ENCODE assay signal across 10 mouse cellular contexts in the genomic region with DNA sequence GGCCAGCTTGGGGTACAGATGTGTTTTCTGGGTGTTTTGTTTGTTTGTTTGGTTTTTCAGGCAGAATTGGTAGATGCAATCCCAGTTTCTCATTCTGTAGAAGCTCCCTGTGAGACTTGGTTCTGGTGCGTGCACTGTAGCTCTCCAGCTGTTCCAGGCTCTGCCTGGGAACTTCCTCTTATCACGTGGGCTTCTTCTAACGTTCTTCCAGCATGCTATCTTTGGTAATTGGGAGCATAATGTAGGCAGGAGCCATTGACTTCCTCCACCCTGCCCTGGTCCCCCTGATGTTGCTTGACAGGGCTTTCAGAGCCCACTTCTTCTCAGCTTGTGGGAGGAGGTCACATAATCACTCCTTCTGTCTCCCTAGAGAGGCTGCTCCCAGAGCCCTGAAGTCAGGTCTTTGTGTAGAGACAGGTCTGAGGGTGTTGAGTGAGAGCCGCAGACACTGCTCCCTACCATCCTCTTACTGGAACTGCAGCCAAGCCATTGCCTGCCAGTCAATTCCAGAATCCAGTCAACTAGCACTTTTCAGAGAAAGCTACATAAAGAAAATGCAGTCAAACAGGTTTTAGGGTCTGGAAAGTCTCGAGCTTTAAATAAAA. TPM values are rescaled to one million over a fixed set of nuclear protein-coding genes. Genes with fewer than 3 reads are reported as not detected.
DNase-seq lines count a peak whose midpoint lies in the region; TF ChIP-seq lines count a peak whose summit lies in the region.
"Had no signal": no experiment of that assay in that cellular context is flagged by ENCODE, and none has a peak within 500 bp of the region (broad histone marks: within the 10 kb centered on the region; RNA-seq: fewer than 3 reads in every experiment).

No protein-coding gene starts in this region.

- TF ChIP-seq CTCF in layer of hippocampus, adult 2 months (conservative IDR thresholded peaks at IDR 0.05) = peak; percentile 66

- no peak for DNase-seq in layer of hippocampus, adult 2 months (ENCODE audit: low spot score in 2 of 2)
- no peak for DNase-seq in layer of hippocampus, postnatal 10 days (ENCODE audit: low spot score in 2 of 2)
- peak; percentile 62 for DNase-seq in brain, adult 2 months (ENCODE audit: low read depth, low spot score)
- peak; percentile 29 for DNase-seq in kidney, adult 11 months
- DNase-seq in mesoderm, embryonic 11.5 days (ENCODE audit: low read depth, low spot score) = peak; percentile 30
- no peak for DNase-seq in thymus, adult 18-20 months
- DNase-seq in left cerebral cortex, postnatal 25 days (ENCODE audit: low spot score in 2 of 2) = no peak
- no peak for DNase-seq in urinary bladder, adult 18-20 months (ENCODE audit: low spot score in 2 of 2)

- peak overlapping the region; percentile 77 for H3K27ac ChIP-seq in layer of hippocampus, adult 2 months
- H3K27ac ChIP-seq: heart, embryonic 15.5 days; neural tube, embryonic 13.5 days had no signal

- intact Hi-C loops in left cerebral cortex, postnatal 25 days (cut with DNase I) = no loop called here

- H3K4me3 ChIP-seq in layer of hippocampus, adult 2 months = no peak overlapping the region
- H3K4me3 ChIP-seq: heart, embryonic 15.5 days; neural tube, embryonic 13.5 days had no signal

RNA-seq across cellular contexts. Expression of a gene that starts 15.7 kb away (rescaled TPM):
- total RNA-seq in layer of hippocampus, adult 2 months (2021) = under 1 TPM; 0.33 to 0.34 TPM
- total RNA-seq in layer of hippocampus, postnatal 10 days (2021) = 1 to 10 TPM; 1.3 to 1.4 TPM
- total RNA-seq in left cerebral cortex, postnatal 25 days (2021) = 1 to 10 TPM in 1 of 2 experiments, under 1 TPM in 1; 0.37 to 1.1 TPM

Comparison
In these comparisons a context has a peak if more than half of its experiments do, and no peak if none do; other contexts are left out.
1. DNase-seq: peak in brain, adult 2 months (single experiment), kidney, adult 11 months (single experiment) and mesoderm, embryonic 11.5 days (single experiment); none in layer of hippocampus, adult 2 months (0 of 2), layer of hippocampus, postnatal 10 days (0 of 2), thymus, adult 18-20 months (0 of 2), left cerebral cortex, postnatal 25 days (0 of 2) and urinary bladder, adult 18-20 months (0 of 2).